Mouse (Mus musculus) T-helper 2 cell (primary cell): ENCODE measurements around the gene Atp23.

Experiments
- in situ Hi-C: fragments of 300-600 bp; cut with MboI, MseI; formaldehyde crosslinking; loops from one replicate; pipeline ENCODE4 v1.15.1; 2025; ENCODE audit warnings: high pct_unique_total_duplicates

Atp23 gene

DNA sequence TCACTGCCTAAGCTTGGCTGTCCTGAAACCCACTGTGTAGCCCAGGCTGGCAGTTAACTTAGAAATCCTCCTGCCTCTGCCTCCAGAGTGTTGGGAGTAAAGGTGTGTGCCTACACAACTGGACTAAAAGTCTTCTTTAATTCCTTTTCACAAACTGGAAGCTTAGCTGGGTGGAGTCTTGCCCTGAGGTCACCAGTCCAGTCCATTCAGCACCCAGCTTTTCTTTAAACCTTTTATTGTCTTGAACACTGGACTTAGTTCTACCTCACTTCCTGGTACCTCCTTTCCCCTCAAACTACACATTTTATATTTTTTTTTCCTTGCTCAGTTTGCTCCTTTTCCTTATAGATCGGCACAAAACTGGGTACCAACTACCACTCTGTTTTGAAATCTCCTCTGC is 10.3 kb upstream of the Atp23 start:
- in situ Hi-C loops, result no loop called here

GRCm38 (mm10) chr10:126906811-126907210 is 5.7 kb upstream of the Atp23 start:
- in situ Hi-C loops, result no loop called here

GRCm38 (mm10) chr10:126905650-126906075 is 4.5 kb upstream of the Atp23 start:
- in situ Hi-C loops, result no loop called here

- in situ Hi-C loops, result no loop called here
Observed at GRCm38 (mm10) chr10:126905086-126905485, 3.9 kb upstream of the Atp23 start.

GRCm38 (mm10) chr10:126904221-126904620 is 3.1 kb upstream of the Atp23 start:
- in situ Hi-C loops, result no loop called here

- in situ Hi-C loops, result no loop called here
Observed at GRCm38 (mm10) chr10:126901488-126901843, 311 bp upstream of the Atp23 start.

DNA sequence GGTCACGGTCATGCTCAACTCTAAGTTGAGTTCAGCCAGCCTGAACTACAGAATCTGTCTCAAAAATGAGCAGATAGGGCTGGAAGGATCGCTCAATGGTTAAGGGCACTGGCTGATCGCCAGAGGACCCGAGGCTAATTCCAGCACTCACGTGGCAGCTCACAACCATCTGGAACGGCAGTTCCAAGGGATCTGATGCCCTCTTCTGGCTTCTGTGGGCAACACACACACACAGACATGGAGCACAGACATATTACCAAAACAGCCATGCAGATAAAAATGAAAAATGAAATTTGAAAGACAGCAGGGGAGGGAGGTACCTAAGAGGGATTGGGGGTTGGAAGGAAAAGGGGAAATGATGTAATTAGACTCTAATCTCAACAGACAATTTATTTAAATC is 5.3 kb downstream of the Atp23 start:
- in situ Hi-C loops, result no loop called here

DNA sequence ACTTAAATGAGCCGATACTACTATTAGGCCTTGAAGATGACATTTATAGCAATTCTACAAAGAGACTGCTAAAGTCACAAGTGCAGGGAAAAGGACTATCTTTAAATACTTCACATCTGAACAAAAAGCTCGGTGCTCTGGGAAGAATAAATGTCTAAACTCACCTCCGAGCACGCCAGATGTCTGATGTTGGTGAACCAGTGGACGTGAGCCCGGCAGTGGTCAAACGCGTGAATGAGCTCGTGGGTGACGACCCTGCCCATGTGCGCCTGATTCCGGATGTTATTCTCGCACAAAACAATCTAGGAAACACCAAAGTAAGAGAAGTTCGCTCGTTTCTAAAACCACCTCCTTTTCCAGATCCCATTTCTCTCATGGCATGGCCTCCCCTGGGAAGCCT is 7.1 kb downstream of the Atp23 start:
- in situ Hi-C loops, result no loop called here

DNA sequence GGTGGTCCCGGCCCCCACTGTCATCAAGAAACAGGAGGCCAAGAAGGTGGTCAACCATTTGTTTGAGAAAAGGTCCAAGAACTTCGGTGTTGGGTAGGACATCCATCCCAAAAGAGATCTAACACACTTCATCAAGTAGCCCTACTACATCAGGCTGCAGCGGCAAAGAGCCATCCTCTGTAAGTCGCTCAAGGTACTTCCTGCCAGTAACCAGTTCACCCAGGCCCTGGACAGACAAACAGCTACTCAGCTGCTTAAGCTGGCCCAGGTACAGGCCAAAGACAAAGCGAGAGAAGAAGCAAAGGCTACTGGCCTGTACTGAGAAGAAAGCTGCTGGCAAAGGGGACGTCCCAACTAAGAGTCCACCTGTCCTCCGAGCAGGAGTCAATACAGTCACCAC is 8.0 kb downstream of the Atp23 start:
- in situ Hi-C loops, result no loop called here

DNA sequence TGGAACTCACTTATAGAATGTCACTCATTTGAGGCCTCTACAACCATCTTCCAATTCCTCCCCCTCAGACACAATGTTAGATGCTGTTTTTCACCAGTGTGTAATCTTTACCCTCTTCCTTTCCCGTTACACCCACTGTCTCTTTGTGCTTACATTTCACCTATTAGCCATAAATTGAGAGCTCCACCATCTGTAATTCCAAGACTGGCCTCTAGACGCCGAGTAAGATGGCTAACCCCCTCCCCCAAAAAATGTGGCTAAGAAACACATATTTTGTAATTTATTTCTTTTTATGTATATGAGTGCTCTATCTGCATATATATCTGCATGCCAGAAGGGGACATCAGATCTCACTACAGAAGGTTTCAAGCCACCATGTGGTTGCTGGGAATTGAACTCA is 27.4 kb downstream of the Atp23 start:
- in situ Hi-C loops, result no loop called here

DNA sequence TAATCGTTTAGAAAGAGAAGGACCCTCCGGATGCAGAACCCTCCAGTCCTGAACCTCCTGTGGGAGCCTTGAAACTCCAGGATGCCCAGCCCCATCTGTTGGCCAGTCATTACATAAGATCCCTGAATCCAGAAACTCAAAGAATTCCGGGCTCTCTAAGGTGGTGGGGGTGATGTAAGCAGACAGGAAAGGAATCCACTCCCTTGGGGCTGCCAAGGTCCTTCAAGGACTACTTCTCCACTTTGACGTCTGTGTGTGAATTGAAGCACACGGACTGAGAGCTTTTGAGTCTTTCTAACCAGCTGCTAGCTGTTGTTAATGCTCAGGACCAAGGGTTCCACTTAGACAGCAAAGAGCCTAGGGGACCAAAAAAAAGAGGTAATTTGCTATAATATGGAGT is 28.9 kb downstream of the Atp23 start:
- in situ Hi-C loops, result no loop called here

- in situ Hi-C loops, result no loop called here
Observed at GRCm38 (mm10) chr10:126869372-126870318, 31.5 kb downstream of the Atp23 start.

DNA sequence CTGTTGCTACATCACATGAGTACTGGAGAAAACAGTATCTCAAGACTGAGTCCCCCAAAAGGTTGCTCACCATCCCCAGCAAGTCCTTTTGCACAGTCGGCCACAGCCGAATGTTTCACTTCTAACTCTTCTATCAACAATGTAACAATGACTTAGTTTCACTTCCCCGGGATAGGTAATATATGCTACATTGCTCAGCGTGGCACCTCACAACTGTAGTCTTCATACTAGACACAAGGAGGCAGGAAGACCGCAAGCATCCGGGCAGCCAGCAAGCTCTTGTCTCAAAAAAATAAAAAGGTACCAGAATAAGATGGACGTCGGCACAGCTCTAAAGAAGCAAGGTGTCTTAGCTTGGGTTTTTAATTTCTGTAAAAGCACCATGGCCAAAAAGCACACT is 35.9 kb downstream of the Atp23 start:
- in situ Hi-C loops, result no loop called here

GRCm38 (mm10) chr10:126862193-126862592 is 39.0 kb downstream of the Atp23 start:
- in situ Hi-C loops, result no loop called here

DNA sequence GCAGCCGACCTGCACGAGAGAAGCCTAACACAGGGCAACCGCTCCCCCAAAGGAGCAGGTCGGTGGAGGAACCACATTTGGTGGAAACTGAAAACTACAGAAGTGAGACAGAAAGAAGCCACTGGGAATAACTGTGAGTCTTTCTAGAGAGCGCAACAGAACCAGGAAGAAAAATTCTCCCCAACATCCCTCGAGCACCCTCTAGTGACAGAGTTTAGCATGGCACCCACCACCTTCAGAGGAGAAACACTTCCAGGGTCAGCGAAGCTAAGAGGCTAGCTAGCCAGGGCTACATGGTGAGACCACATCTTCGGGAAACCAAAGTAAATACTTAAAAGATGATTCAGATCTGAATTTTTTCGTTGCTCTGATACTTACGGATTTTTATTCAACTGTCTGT is 47.9 kb downstream of the Atp23 start:
- in situ Hi-C loops, result no loop called here

DNA sequence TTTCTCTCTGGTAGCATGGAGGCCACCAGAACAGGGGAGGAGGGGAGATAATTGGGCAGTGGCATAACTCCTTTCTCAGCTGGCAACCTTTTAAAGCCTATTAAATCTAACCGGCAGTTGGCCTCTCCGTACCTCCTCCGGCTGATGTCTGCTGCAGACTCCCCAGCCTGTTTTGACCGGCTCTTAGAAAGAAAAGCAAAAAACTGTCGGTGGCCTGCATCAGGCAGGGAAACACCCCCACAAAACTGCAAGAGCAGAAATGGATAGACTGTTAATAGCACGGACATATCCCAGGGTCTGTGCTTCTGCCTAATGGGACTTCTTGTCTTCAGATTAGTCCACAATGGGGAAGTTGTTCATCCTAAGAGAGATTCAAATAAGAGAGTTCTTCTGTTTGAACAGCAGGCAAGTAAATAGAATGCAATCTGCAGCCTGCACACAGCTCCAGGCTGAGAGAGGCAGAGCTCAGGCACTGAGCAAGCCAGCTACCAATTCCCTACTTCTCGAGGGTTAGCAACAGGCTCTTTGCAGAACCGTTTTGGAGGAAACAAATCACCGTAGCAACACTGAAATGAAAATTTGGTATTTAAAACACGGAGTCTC is 55.7 kb downstream of the Atp23 start:
- in situ Hi-C loops, result no loop called here

DNA sequence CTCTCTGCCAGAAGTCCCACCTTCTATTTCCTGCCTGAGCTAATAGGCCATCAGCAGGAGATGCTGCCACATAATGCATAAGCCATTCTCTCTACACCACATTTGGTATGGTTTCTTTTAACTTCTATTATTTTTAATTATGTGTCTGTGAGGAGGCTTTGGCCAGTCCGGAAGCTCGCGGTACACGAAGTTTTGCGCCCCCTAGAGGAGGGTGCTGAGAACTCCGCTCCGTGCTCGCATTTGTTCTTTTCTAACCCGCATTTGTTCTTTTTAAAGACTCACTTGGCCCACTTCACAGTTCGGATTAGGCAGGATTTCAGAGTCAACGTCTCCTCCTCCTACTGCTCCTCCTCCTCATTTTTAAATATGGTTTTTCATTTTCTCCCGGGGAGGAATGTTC is 56.5 kb downstream of the Atp23 start:
- in situ Hi-C loops, result no loop called here

GRCm38 (mm10) chr10:126840266-126840665 is 60.9 kb downstream of the Atp23 start:
- in situ Hi-C loops, result no loop called here

DNA sequence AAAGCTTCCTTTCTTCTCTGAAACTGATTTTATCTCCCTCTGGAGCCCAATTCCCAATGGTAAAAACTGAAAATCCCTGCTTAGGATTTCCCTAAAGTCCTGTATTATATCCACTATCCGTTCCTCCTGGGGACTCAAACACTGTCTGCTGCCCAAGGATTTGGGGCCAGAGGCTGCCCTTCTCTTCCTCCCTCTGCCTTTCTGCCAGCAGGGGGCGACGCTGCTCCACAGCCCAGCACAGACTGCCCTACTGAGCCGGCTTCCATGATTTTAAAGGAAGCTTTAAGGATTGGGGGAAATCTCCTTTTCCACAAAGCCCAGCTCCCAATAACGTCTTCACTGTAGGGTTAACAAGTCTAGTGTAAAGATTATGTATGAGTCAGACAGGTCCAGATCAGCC is 68.1 kb downstream of the Atp23 start:
- in situ Hi-C loops, result no loop called here

- in situ Hi-C loops, result no loop called here
Observed at GRCm38 (mm10) chr10:126831329-126831728, 69.8 kb downstream of the Atp23 start.

- in situ Hi-C loops, result no loop called here
Observed at GRCm38 (mm10) chr10:126828618-126829017, 72.5 kb downstream of the Atp23 start.

DNA sequence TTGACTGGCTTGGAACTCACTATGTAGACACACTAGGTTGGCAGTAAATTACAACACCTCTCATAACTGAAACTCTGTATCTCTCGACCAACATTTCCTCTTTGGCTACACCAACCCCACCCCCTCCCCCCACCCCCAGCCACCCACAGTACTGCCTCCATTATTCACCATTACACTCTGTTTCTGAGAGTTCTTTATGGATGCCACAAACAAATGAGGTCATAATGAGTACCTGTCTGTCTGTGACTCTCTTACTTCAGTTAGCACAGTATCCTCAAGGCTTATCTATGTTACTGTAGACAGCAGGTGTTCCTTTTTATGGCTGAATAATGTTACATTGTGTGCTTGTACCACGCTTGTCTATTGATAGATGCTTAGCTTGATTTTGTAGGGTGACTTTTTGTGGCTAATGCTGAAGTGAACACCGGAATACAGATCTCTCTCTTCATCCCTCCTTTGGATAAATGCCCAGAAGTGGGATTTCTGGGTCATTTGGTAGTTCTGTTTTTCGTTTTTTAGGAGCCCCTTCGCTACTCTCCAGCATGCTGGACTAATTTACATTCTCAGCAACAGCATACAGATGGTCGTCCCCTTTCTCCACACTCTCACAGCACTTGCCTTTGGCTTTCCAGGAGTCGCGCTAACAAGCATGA is 73.1 kb downstream of the Atp23 start:
- in situ Hi-C loops, result no loop called here

DNA sequence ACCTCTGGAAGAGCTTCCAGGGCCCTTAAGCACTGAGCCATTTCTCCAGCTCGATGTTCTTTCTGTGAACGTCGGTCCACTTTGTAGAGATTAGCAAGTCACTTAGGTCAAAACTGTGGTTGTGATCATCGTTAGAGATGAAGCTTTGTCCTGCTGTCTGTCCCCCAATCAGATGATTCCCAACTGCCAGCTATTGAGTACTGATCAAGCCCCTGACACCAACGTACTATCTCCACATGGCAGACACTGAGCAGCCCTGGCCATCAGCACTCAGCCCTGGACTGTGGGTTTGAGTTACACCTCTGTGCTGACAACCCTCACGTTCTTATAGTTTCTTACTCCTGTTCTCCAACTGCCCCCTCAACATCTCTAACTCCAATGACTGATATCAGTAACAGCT is 74.2 kb downstream of the Atp23 start:
- in situ Hi-C loops, result no loop called here
